Mouse (Mus musculus): ENCODE data around the gene Peli2.

GRCm38 (mm10) chr14:48139409-48139808 lies 18.8 kb downstream of the Peli2 start:
- no peak for TF ChIP-seq CHD2 (IDR thresholded peaks at IDR 0.05; ENCODE audit: low read depth, low read length)
- TF ChIP-seq ZC3H11A (IDR thresholded peaks at IDR 0.05; ENCODE audit: borderline replicate concordance, low read depth, low read length), result no peak
- no peak for TF ChIP-seq ZNF384 (IDR thresholded peaks at IDR 0.05; ENCODE audit: low read depth, low read length)
- TF ChIP-seq HCFC1 (IDR thresholded peaks at IDR 0.05; ENCODE audit: borderline replicate concordance, insufficient read depth, low read length), result no peak

Measured in ES-E14 (cell line).